Mouse (Mus musculus): ENCODE results near the gene Prnd. TPM values are rescaled to one million over a fixed set of nuclear protein-coding genes. Genes with fewer than 3 reads are reported as not detected.

Gene Prnd
- polyA plus RNA-seq, 1 experiment from 2014 or later: 14.6 TPM

Other genes with a start within 250 kb of the Prnd start
- not detected in 2 replicates for gene Erv3, start 91.1 kb upstream of the Prnd start, polyA plus RNA-seq (2014; fragmentation: Nextera tagmentation; extraction: Ambion mirVana)
- 16.6 and 19.3 TPM in 2 replicates for gene Prnp, start 40.9 kb upstream of the Prnd start, polyA plus RNA-seq (2014; fragmentation: Nextera tagmentation; extraction: Ambion mirVana)
- not detected in 2 replicates for gene Prn, start 40.9 kb upstream of the Prnd start, polyA plus RNA-seq (2014; fragmentation: Nextera tagmentation; extraction: Ambion mirVana)
- 6.9 and 8.5 TPM in 2 replicates for gene Rassf2, start 79.4 kb downstream of the Prnd start, polyA plus RNA-seq (2014; fragmentation: Nextera tagmentation; extraction: Ambion mirVana)
- 9.7 and 12.0 TPM in 2 replicates for gene Slc23a2, start 194.2 kb downstream of the Prnd start, polyA plus RNA-seq (2014; fragmentation: Nextera tagmentation; extraction: Ambion mirVana)

Data from limb, embryonic 11.5 days (tissue).